Mouse (Mus musculus) c-Kit-positive CD71-positive TER-119-negative erythroid progenitor cells, embryonic 14.5 days (primary cell): ENCODE results near the gene Usp39.

ENCODE experiments used
- DNase-seq: peaks from one replicate; pipeline ENCODE4 v3.0.0-alpha.2; 2013; ENCODE audit warnings: low read depth

Usp39 gene

DNA sequence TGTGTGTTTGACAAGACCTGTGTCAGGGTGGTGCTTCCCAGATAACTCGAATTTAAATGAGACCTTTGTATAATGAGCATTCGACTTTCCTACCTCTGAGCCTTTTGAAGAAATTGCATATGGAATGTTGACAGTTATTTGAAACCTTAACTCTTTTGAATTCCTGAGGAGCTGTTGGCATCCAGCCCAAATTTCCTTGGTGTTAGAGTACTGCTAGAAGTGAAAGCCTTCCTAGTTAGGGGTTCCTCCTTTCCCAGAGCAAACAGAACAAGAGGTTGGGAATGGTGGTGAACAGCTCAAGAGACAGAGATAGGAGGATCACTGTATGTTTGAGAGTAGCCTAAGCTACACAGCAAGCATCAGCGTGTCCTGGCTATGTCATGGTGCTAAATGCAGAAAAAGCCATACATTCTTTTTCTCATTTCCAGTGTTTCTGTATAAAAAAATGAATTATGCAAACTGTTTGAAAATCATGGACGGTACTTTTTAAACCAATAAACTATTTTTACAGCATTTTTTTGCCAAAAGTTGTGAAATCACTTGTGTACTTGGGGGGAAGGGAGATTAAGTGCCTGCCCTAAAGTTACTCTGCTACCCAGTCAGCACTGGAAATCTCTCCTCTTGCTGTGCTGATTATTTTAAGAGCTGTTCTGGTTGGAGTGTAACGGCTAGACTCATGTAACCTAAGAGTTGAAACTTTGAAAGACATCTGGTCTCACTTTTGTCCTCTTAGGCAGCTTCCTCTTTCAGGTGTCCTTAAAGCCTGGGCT, 7.8 kb upstream of the Usp39 start:
- DNase-seq: no peak

DNA sequence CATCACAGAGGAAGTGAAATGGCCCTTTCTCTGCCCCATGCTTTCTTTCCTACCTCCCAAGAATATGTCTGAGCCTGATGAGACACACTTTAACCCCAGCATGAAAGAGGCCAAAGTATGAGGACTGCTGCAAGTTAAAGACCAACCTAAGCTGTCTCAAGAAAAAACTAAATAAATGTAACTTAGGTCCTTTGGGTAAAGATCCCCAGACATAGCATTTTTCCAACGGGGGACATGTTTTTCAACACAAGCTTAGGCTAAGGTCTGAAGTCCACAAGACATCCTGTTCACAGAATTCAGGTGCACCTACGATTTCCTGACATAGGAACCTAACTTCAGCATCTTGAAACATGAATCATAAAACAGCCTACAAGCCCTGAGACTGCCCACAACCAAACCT, 5.2 kb upstream of the Usp39 start:
- no peak for DNase-seq

DNA sequence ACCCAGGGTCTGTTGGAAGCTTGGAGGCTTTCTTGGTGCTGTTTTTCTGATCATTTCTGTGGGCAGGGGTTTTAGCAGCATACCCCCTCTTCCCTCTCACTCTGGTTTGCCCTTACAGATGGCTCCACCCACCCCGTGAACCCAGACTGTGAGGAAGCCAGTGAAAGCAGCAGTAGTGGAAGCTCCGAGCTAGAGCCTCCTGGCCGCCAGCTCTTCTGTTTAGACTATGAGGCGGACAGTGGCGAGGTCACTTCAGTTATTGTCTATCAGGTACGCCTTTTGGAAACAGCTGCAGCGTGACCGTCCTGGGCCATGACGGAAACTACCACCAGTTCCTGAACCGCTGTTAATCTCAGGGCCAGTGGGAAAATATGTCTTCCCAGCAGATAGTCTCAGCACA, 3.4 kb upstream of the Usp39 start:
- DNase-seq: no peak

DNA sequence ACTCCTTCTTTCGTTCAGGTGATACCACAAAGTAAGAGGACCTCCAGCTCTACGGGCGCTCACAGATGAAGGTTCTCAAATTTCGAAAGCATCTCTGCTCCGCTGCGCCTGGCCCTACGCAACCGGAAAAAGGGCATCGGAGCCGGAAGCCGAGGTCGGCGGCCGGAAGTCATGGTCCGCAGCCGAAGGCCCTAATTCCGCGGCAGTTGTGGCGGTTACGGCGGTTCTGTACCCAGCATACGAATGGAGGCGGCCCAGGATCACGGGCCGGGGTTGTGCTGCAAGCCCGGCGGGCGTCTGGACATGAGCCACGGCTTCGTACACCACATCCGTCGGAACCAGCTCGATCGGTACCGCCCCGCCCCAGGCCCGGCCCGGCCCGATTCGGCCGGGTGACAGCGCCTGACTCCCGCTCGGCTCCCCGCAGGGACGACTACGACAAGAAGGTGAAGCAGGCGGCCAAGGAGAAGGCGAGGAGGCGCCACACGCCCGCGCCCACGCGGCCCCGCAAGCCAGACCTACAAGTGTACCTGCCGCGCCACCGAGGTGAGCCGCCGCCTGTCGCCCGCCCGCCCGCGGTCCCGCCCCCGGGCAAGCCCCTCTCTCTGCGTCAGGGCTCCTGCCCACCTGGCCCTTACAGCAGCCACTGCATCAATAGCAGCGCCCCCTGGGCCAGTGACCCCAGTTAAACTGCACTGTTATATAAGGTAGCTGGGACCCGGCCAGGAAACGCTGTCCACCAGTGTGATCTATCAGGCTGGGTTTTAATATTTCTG, 2.4 kb upstream of the Usp39 start, which contains the start of gene 0610030E20Rik:
TSS of gene 0610030E20Rik (plus strand) at position 152 of the 776 bp plus-strand sequence.
- DNase-seq: no peak

DNA sequence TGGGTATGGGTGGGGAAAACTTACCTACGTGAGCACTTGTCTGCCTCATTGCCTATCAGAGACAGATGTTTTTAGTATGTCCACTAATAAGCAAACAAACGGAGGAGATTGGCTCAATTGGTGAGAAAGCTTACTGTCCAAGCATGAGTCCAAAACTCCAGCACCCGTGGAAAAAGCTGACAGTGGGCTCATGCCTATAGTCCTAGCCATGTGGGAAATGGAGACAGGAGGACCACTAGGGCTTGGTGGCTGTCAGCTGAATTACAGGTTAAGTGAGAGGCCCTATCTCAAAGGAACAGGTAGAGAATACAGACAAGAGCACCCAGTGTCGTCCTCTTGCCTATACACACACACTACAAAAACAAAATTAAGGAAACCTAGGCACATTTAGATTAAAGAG, 1.3 kb upstream of the Usp39 start:
- no peak for DNase-seq

DNA sequence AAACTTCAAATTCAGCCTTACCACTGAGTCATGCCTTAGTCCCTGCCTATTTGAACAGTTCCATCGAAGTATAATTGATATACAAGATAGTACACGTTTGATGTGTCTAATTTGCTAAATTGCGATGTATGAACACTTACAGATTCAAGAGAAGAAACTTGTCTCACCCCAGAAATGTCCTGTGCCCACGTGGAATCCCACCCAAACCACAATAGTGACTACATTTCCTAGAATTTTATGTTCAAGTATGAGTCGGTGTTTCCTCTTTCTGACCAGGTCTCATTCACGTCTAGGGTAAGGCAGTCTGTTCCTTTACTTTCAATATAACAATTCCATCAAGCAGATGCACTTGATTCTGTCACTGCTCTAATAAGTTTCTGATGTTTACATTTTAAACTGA, 649 bp upstream of the Usp39 start:
- no peak for DNase-seq

DNA sequence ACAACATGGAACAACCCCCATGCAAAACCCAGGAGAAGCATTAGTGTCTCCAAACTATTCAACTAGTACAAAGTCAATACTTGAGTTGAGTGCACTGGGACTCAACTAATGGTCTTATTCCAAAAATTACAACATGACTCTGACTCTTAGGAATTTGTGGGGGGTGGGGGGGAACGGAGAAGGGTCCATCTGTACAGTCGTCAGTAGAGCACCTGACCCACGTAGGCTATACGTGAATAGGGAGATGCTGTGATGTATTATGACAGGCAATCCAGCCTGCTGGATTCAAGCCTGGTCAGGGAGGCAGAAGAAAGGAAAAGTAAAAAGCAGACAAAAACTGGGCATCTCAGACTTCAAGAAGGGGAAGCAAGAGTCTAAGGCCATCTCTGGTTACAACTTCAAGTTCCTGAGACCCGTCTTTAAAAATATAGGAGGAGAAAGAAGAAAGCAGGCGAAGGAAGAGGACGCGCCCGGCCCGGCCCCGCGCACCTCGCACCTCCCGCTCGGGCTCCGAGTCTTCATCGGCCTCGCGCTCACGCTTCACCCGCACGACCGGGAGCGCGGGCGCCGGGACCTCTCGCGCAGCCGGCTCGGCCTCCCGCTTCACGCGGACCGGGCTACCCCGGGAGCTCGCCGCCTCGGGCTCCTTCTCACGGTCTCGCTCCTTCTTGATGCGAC, 449 bp downstream of the Usp39 start:
- no peak for DNase-seq

DNA sequence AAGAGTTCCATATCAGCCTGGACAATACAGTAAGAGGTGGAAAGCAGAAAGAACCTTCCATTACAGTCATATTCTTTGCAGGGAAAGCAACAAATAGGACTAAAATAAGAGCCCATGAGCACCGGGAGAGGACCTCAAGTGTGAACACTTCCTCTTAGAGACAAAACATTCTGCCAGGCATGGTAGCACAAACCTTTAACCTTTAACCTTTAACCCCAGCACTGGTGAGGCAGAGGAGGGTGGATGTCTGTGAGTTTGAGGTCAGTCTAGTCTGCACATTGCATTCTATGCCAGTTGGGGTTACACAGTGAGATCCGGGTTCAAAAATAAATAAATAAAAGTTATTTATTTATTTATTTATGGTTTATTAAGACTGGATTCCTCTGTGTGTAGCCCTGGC, 4.5 kb downstream of the Usp39 start:
- no peak for DNase-seq

DNA sequence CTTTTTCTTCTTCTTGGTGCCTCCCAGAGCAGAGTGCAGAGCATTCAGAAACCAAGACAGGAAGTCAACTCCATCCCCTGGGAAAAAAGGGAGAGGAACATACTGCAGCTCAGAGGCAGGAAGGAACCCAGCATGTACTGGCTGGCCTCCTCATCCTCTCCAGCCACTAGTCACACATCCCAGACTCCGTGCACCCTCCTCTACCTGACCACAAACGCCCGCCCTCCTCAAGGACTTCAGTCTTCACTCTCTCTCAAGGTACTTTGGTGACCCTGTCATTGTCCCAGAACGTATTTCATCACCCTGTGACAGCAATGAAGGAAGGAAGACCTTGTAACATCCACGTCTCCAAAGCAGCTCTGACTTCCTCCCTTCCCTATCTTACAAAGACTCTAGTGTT, 11.9 kb downstream of the Usp39 start:
- DNase-seq: no peak

DNA sequence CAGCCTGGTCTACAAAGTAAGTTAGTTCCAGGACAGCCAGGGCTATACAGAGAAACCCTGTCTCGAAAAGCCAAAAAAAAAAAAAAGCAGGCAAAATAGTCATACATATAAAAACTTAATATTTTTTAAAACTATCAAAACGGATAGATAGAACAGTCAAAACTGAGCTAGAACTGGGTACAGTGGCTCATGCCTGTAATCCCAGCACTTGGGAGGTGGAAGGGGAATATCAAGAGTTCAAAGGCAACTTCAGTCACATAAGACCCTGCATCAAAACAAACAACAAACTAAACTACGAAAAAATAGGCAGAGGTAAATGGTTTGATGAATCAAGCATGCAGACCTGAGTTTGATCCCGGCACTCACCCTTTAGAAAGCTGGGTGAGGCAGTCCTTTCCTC, 14.9 kb downstream of the Usp39 start:
- no peak for DNase-seq

DNA sequence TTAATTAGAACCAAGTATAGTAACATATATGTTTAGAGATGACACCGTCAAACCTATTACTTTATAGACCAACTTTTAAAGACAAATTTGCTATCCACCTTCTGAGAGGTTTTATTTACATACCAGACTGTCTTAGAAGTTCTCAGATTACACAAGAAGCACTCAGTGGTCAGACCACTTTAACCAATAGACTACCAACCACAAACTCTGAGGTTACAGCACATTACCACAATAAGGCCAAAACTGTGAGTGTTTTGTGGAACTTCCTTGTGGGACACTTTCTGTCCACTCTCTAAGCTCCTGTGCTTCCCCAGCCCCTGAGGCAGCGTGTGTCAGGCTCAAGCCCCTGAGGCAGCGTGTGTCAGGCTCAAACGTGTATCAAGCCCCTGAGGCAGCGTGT, 16.0 kb downstream of the Usp39 start:
- DNase-seq: no peak

DNA sequence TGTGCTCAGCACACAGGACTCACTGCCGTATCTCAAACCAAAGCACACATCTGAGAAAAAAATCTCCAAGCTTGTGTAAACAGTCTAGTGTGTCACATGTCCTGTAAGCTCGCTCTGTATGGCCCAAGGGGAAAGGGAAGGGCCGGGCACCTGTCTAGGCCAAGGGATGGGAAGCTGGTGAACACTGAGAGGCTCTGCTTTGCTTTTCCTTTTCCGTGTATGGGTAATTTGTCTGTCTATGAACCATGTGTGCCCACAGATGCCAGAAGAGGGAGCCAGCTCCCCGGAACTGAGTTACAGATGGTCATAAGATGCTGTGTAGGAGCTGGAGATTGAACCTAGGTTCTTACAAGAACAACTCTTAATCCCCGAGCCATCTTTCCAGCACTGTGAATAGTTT, 18.7 kb downstream of the Usp39 start:
- no peak for DNase-seq

DNA sequence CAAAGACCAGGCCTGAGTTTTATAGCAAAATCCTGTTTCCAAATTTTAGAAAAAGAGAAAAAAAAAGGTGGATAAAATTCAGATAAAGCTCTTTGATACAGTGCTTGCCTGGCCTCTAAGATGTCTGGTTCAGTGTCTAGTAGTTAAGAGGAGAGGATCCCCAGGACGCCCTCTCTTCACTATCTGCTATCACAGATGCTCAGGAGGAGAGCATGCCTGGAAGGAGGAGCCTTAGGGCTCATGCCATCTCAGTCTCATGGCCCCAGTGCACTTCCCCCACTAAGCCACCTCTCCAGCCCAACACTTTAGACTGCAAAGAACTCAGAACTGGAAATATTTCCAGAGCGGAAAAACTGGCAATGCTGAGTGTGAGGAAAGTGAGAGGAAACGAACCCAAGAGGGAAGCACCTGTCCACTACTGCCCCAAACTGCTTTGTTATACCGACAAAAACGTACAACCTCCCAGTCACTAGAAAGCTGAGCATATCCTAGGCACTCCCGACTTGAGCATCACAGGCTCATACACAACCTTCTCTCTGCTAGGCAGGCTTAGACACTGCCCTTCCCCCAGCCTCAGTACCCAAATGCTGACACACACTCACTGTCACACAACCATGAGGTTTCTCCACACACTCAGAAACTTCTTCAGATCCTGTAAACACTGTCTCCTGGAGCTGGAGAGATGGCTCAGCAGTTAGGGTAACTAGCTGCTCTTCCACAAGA, 21.0 kb downstream of the Usp39 start:
- no peak for DNase-seq

DNA sequence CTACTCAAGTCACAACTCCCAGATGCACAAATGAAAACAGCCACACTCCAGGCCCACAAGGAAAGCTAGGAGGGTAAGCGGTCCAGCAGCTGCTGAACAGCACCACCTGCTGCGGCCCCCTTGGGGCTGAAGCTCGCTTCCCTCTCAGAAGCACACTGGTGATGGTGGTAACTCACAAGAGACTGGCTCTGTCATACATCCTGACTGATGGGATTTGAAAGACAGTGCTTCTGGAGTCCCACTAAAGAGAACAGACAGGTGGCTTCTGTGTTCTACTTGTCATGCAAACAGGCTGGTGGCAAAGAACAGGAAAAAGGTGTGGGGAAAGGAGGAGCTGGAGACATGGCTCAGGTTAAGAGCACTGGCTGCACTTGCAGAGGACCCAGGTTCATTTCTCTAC, 22.0 kb downstream of the Usp39 start:
- no peak for DNase-seq

DNA sequence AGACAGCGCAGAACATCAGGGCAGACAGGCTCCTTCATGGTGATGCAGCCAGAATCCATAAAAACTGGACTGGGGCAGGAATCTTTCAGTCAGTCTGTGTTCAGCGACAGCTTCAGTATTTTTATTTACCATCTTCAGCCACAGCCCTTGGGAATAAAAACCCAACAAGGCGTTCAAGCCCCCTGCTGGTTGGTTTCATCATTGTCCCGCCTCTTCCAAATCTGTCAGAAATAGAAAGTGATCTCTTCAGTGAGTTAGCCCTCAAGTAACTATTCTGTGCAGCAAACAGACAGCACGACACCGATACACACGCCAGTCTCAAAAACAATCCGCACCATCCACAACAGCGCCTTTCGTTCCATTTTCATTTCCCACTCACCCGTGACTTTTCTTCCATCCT, 26.0 kb downstream of the Usp39 start:
- DNase-seq: peak; percentile 24

DNA sequence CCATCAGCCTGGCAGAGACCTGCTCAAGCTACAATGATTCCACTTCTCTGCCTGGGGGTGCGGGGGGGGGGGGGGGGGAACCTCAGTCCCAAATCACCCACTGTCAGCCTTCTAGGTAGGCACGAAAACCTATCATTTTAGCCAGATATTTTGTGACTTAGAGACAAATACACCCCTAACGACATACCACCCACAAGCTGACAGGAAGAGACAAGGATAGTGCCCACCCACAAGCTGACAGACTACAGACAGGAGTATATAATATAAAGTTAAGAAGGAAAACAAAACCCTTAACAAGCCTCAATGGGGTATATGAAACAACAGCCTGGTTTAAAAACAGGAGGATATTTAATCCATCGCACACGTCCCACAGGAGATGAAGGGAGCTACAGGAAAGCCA, 26.5 kb downstream of the Usp39 start:
- no peak for DNase-seq

DNA sequence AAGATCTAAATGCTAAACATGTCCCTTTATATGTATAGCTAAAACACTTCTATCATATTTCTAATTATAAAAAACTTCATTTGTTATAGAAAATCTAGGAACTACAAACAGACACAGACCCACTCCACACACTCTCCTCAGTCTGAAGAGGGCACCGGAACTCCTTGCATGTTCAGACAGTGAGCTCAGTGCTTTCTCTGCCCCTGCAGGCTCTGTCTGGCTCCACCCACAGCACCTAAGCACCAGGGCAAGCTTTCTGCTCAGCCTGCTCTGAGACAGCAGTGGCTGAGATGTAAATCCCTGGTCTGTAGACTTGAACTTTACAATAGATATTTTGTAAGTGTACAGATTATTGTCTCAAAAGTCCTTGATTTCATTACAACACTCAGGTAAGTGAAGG, 28.9 kb downstream of the Usp39 start:
- DNase-seq: no peak

DNA sequence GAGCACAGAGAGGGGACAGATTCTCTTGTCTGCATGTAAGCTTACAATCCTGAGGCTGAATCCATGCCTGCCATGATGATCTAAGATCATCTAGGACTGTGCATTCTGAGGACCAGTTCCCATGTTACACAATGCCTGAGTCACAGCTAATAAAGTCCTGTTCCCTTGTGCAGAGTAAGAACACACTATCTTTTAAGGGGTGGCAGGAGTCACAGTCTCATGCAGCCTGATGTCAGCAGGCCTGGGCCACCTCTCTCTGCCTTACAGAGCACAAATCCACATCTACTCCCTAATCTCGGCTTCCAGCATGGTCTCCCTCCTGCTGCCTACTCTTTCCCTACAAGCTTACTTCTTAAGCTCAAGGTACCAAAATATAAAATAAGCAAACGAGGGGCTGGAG, 29.6 kb downstream of the Usp39 start:
- no peak for DNase-seq

DNA sequence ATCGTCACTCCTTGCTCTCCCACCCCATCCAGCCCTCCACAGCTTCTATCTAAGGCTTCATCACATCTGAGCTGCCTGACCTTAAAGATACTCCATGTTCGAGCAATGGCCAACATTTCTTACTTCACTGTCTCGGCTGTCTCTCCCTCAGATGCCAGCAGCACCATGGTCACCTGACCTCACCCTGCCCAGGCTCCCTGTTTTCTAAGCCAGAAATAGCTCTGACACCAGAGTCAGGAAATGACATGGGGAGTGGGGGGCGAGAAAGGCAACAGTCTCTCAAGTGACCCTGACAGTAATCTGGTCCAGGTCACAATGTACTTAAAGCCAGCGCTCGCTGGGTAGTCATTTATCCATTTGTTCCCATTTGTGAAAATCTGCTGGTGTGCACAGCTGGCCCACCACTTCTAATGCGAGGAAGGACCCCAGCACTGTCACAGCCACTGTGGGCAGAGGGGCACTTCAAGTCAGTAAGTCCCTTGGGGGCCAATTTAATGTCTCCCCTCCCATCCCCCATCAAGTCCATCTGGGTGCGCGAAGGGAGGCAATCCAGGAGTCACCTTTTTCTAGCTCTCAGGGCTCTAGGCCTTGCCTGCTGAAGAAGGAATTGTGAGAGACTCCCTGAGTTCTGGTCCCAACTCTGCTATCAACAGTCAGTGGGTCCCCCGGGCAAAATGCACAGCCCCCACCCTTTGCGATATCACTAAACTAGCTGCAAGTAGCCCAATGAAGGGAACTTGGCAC, 31.7 kb downstream of the Usp39 start:
- no peak for DNase-seq

DNA sequence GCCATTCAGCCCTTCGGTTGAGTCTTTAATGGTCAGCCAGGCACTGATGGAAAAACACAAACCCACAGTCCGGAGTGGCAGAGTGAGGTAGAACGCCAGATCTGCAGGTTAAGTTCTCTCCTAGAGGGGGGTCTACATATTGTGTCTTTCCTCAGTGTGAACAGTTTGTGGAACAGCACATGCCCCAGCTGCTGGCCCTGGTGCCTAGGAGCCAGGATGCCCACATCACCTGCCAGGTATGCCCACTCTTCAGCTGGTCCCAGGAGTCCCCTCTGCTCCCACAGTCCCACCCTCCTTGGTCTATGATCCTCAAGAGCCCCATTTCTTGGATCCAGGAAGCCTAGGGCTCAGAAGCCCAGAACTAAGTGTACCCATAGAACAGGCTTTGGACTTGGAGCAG, 32.8 kb downstream of the Usp39 start:
- DNase-seq: no peak

DNA sequence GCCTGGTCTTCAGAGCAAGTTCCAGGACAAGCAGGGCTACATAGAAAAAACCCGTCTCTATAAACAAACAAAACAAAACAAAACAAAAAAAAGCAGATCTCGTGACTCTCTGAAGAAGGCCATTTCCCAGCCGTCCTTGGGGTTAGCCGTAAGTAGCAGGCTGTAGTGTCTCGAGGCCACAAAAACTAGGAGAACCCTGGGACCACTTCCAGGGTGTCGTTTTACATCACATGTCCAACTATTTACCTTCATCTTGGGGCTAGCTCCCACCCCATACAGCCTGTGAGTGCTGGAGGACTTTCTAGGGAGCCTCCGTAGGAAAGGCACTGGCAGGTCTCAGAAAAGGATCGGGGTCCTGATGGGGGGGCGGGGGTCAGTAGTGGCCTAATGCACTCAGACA, 41.5 kb downstream of the Usp39 start:
- no peak for DNase-seq
